In genomic region chr17:71309711-71310485, GRCm38 (mm10) we compare ENCODE assay signal across 9 mouse cellular contexts. TPM values are rescaled to one million over a fixed set of nuclear protein-coding genes. Genes with fewer than 3 reads are reported as not detected.
DNase-seq lines count a peak whose midpoint lies in the region; ATAC-seq lines count a peak whose summit lies in the region.
"Had no signal": no experiment of that assay in that cellular context is flagged by ENCODE, and none has a peak within 500 bp of the region (broad histone marks: within the 10 kb centered on the region; RNA-seq: fewer than 3 reads in every experiment).

No protein-coding gene starts in this region.

- peak overlapping the region; percentile 100 for H3K4me2 ChIP-seq in kidney, embryonic 15.5 days
- H3K4me2 ChIP-seq in forebrain, embryonic 15.5 days (replicated peaks) = peak overlapping the region; percentile 100
- peak overlapping the region; percentile 99 for H3K4me2 ChIP-seq in limb, embryonic 13.5 days (replicated peaks)
- peak overlapping the region; percentile 100 for H3K4me2 ChIP-seq in neural tube, embryonic 13.5 days

- H3K27me3 ChIP-seq in kidney, embryonic 15.5 days = peaks cover 50% of the 10 kb centered on the region
- H3K27me3 ChIP-seq in forebrain, embryonic 15.5 days = peaks cover 29% of the 10 kb centered on the region
- H3K27me3 ChIP-seq in limb, embryonic 13.5 days = peaks cover 24% of the 10 kb centered on the region
- peaks cover 33% of the 10 kb centered on the region for H3K27me3 ChIP-seq in neural tube, embryonic 13.5 days
- H3K27me3 ChIP-seq: Patski had no signal

- WGBS in kidney, embryonic 15.5 days = 8% methylated on average over 23 of the region's 23 CpGs
- WGBS in forebrain, embryonic 15.5 days = 3% methylated on average over 23 of the region's 23 CpGs
- WGBS in limb, embryonic 13.5 days = 1% methylated on average over 23 of the region's 23 CpGs
- 4% methylated on average over 23 of the region's 23 CpGs for WGBS in neural tube, embryonic 13.5 days

- no peak overlapping the region for H3K27ac ChIP-seq in kidney, embryonic 15.5 days
- H3K27ac ChIP-seq in forebrain, embryonic 15.5 days (replicated peaks) = no peak overlapping the region
- H3K27ac ChIP-seq in limb, embryonic 13.5 days = peak overlapping the region; percentile 78
- H3K27ac ChIP-seq in neural tube, embryonic 13.5 days (replicated peaks) = no peak overlapping the region

- no peaks in the 10 kb centered on the region for H3K9me3 ChIP-seq in kidney, embryonic 15.5 days (replicated peaks)
- H3K9me3 ChIP-seq in forebrain, embryonic 15.5 days = no peaks in the 10 kb centered on the region
- no peaks in the 10 kb centered on the region for H3K9me3 ChIP-seq in limb, embryonic 13.5 days
- no peaks in the 10 kb centered on the region for H3K9me3 ChIP-seq in neural tube, embryonic 13.5 days

- peaks cover 19% of the 10 kb centered on the region for H3K4me1 ChIP-seq in kidney, embryonic 15.5 days
- peaks cover 24% of the 10 kb centered on the region for H3K4me1 ChIP-seq in forebrain, embryonic 15.5 days
- peaks cover 19% of the 10 kb centered on the region for H3K4me1 ChIP-seq in limb, embryonic 13.5 days
- peaks cover 30% of the 10 kb centered on the region for H3K4me1 ChIP-seq in neural tube, embryonic 13.5 days (replicated peaks)

- ATAC-seq in kidney, embryonic 15.5 days (replicated peaks; ENCODE audit: low FRiP score) = no peak
- no peak for ATAC-seq in forebrain, embryonic 15.5 days (replicated peaks)
- ATAC-seq in limb, embryonic 13.5 days (ENCODE audit: low FRiP score, low read depth) = no peak; the same call in 1 of the 2 replicates
- peak; percentile 26; the same call in 1 of the 2 replicates for ATAC-seq in neural tube, embryonic 13.5 days (ENCODE audit: low read depth)
- ATAC-seq: Patski had no signal

- H3K36me3 ChIP-seq in kidney, embryonic 15.5 days = no peaks in the 10 kb centered on the region
- H3K36me3 ChIP-seq in forebrain, embryonic 15.5 days = no peaks in the 10 kb centered on the region
- no peaks in the 10 kb centered on the region for H3K36me3 ChIP-seq in limb, embryonic 13.5 days
- H3K36me3 ChIP-seq in neural tube, embryonic 13.5 days = no peaks in the 10 kb centered on the region

- no peak for DNase-seq in kidney, postnatal 36 days
- DNase-seq in R1 (ENCODE audit: low read depth, low spot score) = peak; percentile 33
- no peak for DNase-seq in cerebellum, postnatal 25 days
- DNase-seq in T-cell, adult 2 months (ENCODE audit: low spot score) = no peak

- peak overlapping the region; percentile 68 for H3K4me3 ChIP-seq in kidney, embryonic 15.5 days (replicated peaks)
- peak overlapping the region; percentile 64 for H3K4me3 ChIP-seq in forebrain, embryonic 15.5 days
- peak overlapping the region; percentile 70 for H3K4me3 ChIP-seq in limb, embryonic 13.5 days
- H3K4me3 ChIP-seq in neural tube, embryonic 13.5 days = peak overlapping the region; percentile 64

- peak overlapping the region; percentile 53; the same call in 1 of the 2 replicates for H3K9ac ChIP-seq in kidney, embryonic 15.5 days
- H3K9ac ChIP-seq in forebrain, embryonic 15.5 days (replicated peaks) = peak overlapping the region; percentile 61
- peak overlapping the region; percentile 78 for H3K9ac ChIP-seq in limb, embryonic 13.5 days
- H3K9ac ChIP-seq in neural tube, embryonic 13.5 days = peak overlapping the region; percentile 76

RNA-seq across cellular contexts. Expression of gene Emilin2, which starts 1.9 kb away (rescaled TPM):
- 3.6 and 4.8 TPM in 2 replicates for polyA plus RNA-seq in kidney, embryonic 15.5 days (2015; fragmentation: Nextera tagmentation; extraction: Ambion mirVana)
- 0.92 and 1.1 TPM in 2 replicates for polyA plus RNA-seq in forebrain, embryonic 15.5 days (2015; fragmentation: Nextera tagmentation; extraction: Ambion mirVana)
- polyA plus RNA-seq in limb, embryonic 13.5 days (2015; fragmentation: Nextera tagmentation; extraction: Ambion mirVana) = 18.6 and 19.1 TPM in 2 replicates
- 2.0 and 3.7 TPM in 2 replicates for polyA plus RNA-seq in neural tube, embryonic 13.5 days (2015; fragmentation: Nextera tagmentation; extraction: Ambion mirVana)
